Mouse (Mus musculus) limb, embryonic 14.5 days (tissue): ENCODE data around the gene Ulk4. TPM values are rescaled to one million over a fixed set of nuclear protein-coding genes. Genes with fewer than 3 reads are reported as not detected.

ENCODE experiments used
- ATAC-seq: fragments of 200-750 bp; cut with Nextera tagmentation; 2 replicates; pipeline ENCODE4 v1.8.0; 2017; ENCODE audit warnings: low read depth, moderate number of reproducible peaks, moderate TSS enrichment; ENCODE audit not compliant: low FRiP score
- DNase-seq: peaks from one replicate; pipeline ENCODE4 v3.0.0-alpha.2; 2015; ENCODE audit warnings: low spot score
- H3K27ac ChIP-seq: fragments of 300-500 bp; sonication (generic); replicated peaks from 2 replicates; pipeline ENCODE4 v1.5.1; 2014; ENCODE audit warnings: low read depth, mild to moderate bottlenecking, low read length, moderate library complexity, mixed read lengths
- H3K27me3 ChIP-seq: fragments of 300-500 bp; sonication (generic); 2 replicates; pipeline ENCODE4 v1.6.1; 2014; ENCODE audit warnings: low read length, mixed read lengths; ENCODE audit not compliant: control insufficient read depth, insufficient read depth
- H3K36me3 ChIP-seq: fragments of 300-500 bp; sonication (generic); 2 replicates; pipeline ENCODE4 v1.6.1; 2014; ENCODE audit warnings: mild to moderate bottlenecking, low read length, moderate library complexity, mixed read lengths; ENCODE audit not compliant: control insufficient read depth, insufficient read depth
- H3K4me1 ChIP-seq: fragments of 300-500 bp; sonication (generic); 2 replicates; pipeline ENCODE4 v1.6.1; 2014; ENCODE audit warnings: antibody characterized with exemption, low read length, mixed read lengths; ENCODE audit not compliant: control insufficient read depth, insufficient read depth
- H3K4me2 ChIP-seq: fragments of 300-500 bp; sonication (generic); replicated peaks from 2 replicates; pipeline ENCODE4 v1.6.1; 2014; ENCODE audit warnings: low read depth, mild to moderate bottlenecking, low read length, moderate library complexity; ENCODE audit not compliant: severe bottlenecking
- H3K4me3 ChIP-seq: fragments of 300-500 bp; sonication (generic); replicated peaks from 2 replicates; pipeline ENCODE4 v1.5.1; 2014; ENCODE audit warnings: low read length
- H3K9ac ChIP-seq: fragments of 300-500 bp; sonication (generic); 2 replicates; pipeline ENCODE4 v1.6.1; 2014; ENCODE audit warnings: mild to moderate bottlenecking, low read depth, low read length, moderate library complexity; ENCODE audit not compliant: severe bottlenecking
- H3K9me3 ChIP-seq: fragments of 300-500 bp; sonication (generic); 2 replicates; pipeline ENCODE4 v1.6.1; 2016; ENCODE audit warnings: low read length; ENCODE audit not compliant: control insufficient read depth
- POLR2A ChIP-seq: fragments of 200-500 bp; IDR thresholded peaks from 2 replicates; pipeline ENCODE4 v1.8.0; 2012; ENCODE audit warnings: inconsistent platforms, mild to moderate bottlenecking, moderate library complexity, borderline replicate concordance; ENCODE audit not compliant: insufficient read depth, insufficient read length; ENCODE audit errors: extremely low read depth
- WGBS: fragments of 180-500 bp; shearing (Covaris S2); extraction: QIAGEN DNeasy Blood & Tissue Kit; methylation state at CpG from one replicate; pipeline ENCODE4 v1.1.7; 2014; 5-methylcytosine and 5-hydroxymethylcytosine counted together
- polyA plus RNA-seq, 2 experiments: library from polyadenylated mRNA; depleted of rRNA in 1 of 2; stranded (reverse) in 1 of 2; unstranded in 1 of 2; fragments of >200 nt; fragmentation: Nextera tagmentation in 1 of 2; extraction: Ambion mirVana in 1 of 2; gene quantifications; 2 replicates each; pipeline versions ENCODE4 v1.2.1 to v1.2.3; 2012 to 2014

Ulk4 gene
- polyA plus RNA-seq, 2 experiments, result 6.4 to 123 TPM

DNA sequence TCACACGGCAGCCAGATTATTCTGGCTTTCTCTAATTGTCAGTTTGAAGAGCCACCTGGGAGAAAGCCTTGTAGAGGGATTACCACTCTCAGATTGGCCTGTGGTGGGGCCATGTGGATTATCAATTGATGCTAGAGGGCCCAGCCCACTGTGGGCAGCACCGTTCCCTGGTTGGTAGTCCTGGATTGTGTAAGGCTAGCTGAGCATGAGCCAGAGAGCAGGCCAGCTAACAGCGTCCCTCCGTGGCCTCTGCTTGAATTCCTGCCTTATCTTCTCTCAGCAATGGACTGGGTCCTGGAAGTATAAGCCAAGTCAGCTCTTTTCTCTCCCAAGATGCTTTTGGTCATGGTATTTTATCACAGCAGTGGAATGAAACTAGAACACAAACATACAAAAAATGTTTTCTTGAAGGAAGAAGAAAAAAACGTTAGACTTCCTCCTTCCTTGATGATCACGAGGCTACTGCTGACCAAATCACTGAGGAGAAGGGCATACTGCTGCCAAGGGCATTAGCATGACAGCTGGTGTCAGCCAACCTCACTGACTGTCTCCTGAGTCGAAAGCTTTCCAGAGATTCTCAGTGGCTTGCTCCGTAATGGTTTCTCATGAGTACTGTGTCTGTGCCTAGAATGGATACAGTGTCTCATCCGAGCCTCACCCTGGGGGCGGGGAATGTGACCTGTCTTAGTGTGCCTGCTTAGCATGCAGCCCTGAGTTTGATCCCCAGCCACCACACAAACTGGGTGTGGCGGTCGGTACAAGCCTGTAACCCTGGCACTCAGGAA is 39.8 kb upstream of the Ulk4 start:
- 73% methylated on average over 12 of the region's 12 CpGs for WGBS
- H3K9me3 ChIP-seq, result no peaks in the 10 kb centered on the region
- no peak overlapping the region for H3K27ac ChIP-seq
- ATAC-seq (no peak), DNase-seq (no peak)
- H3K9ac ChIP-seq, result no peak overlapping the region
- peaks cover 3% of the 10 kb centered on the region; the same call in 1 of the 2 replicates for H3K36me3 ChIP-seq
- H3K27me3 ChIP-seq, result no peaks in the 10 kb centered on the region
- peaks cover 33% of the 10 kb centered on the region for H3K4me1 ChIP-seq
- no peak for TF ChIP-seq POLR2A
- no peak overlapping the region for H3K4me3 ChIP-seq
- H3K4me2 ChIP-seq, result no peak overlapping the region

DNA sequence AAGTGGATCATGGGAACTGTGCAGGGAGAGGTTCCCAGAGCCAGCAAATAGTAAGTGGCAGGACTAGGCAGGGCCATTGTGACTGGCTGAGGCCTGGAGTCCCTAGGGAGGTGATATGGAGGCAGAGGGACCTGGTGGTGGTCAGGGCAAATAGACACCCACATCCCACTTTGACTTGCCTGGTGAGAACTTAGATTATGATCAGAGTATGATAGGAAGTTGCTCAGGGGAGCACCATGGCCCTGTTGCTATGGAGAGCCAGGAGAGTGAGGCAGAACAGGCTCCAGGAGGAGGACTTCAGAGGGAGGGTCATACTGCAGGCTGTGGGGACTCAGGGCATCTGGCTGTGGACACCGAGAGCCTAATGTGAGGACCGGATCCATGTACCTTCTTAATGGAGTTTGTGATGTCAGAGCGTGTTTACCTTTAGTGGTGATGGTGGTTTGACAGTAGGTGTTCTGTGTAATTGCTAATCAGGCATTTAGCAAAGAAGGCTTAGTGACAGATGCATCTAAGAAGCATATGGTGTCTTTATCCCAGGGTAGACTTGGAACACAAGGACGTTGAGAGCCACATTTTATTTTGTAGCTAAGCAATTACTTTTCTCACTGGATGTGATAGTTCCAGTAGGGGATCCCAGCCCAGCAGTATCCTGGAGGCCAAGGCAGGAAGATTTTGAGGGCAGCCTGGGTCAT is 39.1 kb upstream of the Ulk4 start:
- H3K27me3 ChIP-seq, result no peaks in the 10 kb centered on the region
- H3K27ac ChIP-seq, result no peak overlapping the region
- H3K4me3 ChIP-seq, result no peak overlapping the region
- peaks cover 3% of the 10 kb centered on the region; the same call in 1 of the 2 replicates for H3K36me3 ChIP-seq
- H3K4me2 ChIP-seq, result no peak overlapping the region
- ATAC-seq (no peak), DNase-seq (no peak)
- WGBS, result 71% methylated on average over 4 of the region's 4 CpGs
- no peak overlapping the region for H3K9ac ChIP-seq
- H3K4me1 ChIP-seq, result peaks cover 33% of the 10 kb centered on the region
- no peak for TF ChIP-seq POLR2A
- no peaks in the 10 kb centered on the region for H3K9me3 ChIP-seq

DNA sequence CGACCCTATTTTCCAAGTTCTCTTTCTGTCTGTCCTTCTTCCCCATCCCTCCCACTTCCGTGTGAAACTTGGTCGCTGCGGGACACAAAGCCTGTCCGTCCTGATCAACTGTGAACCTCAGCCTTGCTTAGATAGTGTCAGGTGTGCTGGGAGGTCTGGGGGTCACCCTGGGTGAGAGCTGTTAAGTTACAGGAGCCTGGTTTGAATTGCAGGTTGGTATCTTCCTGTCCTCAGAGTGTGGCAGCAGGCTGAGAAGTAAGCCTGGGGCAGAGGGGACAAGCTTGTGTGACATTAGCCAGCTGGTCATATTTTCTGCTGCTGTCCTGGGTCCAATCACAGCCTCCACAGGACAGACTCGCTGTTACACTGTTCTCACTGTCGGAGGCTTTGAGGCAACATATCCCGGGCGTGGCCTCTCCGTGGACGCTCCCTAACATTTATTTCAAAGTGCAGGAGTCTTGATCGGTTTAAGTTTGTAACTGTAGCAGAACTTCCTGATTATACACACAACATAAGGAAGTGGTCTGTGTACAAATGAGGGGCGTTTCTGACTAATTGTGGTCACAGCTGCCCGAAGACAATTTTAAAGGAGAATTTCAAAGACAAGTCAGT is 37.6 kb upstream of the Ulk4 start:
- 12% methylated on average over 14 of the region's 14 CpGs for WGBS
- no peak for ATAC-seq
- peak overlapping the region; percentile 55 for H3K4me2 ChIP-seq

DNA sequence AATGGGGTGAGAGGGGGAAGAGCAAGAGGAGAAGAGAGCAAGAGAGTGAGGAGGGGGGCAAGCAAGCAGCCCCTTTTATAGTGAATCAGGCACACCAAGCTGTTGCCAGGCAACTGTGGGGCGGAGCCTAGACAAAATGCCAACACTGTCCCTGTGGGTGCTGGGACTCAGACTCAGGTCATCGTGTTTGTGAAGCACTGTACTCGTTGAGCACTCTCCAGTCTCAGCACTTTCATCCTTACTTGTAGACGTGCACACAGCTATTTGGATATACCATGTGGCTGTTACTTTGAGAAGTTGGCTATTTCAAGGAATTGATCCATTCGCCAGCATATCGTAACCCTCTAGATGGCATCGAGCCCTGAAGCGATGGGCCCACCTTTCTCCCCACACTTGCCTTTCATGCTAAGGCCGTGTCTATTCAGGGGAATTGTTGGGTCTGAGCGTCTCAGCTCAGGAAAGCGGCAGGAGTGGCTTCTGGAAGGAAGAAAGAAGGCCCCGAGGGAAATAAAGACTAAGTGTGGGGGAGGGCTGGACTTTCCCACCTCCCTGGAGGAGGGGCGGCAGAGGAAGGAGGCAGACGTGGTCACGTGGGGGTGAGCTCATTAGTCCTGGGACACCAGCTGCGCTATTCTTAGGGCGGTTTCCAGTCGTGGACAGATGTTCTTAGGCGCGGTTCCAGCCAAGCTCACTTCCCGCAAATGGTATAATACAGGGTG is 36.8 kb upstream of the Ulk4 start:
- Histone ChIP-seq H3K36me3 (peaks cover 3% of the 10 kb centered on the region; the same call in 1 of the 2 replicates), H3K9ac (peak overlapping the region; percentile 3), H3K4me1 (peaks cover 28% of the 10 kb centered on the region), H3K27me3 (no peaks in the 10 kb centered on the region), H3K4me2 (peak overlapping the region; percentile 55), H3K9me3 (no peaks in the 10 kb centered on the region), H3K4me3 (peak overlapping the region; percentile 24), H3K27ac (peak overlapping the region; percentile 76)
- peak; percentile 91 for ATAC-seq
- DNase-seq, result peak; percentile 96
- TF ChIP-seq POLR2A, result no peak
- WGBS, result 2% methylated on average over 21 of the region's 21 CpGs

More for the DNA sequence above, 37.6 kb upstream of the Ulk4 start:
- Histone ChIP-seq H3K27me3 (no peaks in the 10 kb centered on the region), H3K4me3 (peak overlapping the region; percentile 24), H3K4me1 (peaks cover 32% of the 10 kb centered on the region), H3K9me3 (no peaks in the 10 kb centered on the region), H3K36me3 (peaks cover 3% of the 10 kb centered on the region; the same call in 1 of the 2 replicates), H3K27ac (peak overlapping the region; percentile 76), H3K9ac (peak overlapping the region; percentile 3; the same call in 1 of the 2 replicates)
- no peak for TF ChIP-seq POLR2A
- DNase-seq, result peak; percentile 62
